Mouse (Mus musculus) heart, postnatal 10 days (tissue): ENCODE measurements around the gene Zfp27. TPM values are rescaled to one million over a fixed set of nuclear protein-coding genes. Genes with fewer than 3 reads are reported as not detected.

ENCODE experiments used
- DNase-seq, 2 experiments: peaks; one replicate each; pipeline ENCODE4 v3.0.0; 2021
- intact Hi-C: fragments of 180-260 bp; cut with DNase I; formaldehyde crosslinking; loops from one replicate; pipeline ENCODE4 v1.15.1; 2025
- total RNA-seq, 2 experiments: library from RNA; stranded (reverse); gene quantifications; 2 replicates each; pipeline ENCODE4 v1.2.3; 2021

Gene Zfp27
- total RNA-seq: 10 to 100 TPM; 10.0 to 11.2 TPM

GRCm38 (mm10) chr7:29905966-29906681, at the start of gene Zfp27:
Gene Zfp27 (minus strand): TSS chr7:29906572.
- intact Hi-C loops: loop anchor here (1.0 to 5.0 kb wide), 4 partner anchors 46 to 139 kb away; partner anchors contain the start of genes Zfp74 and Zfp84
- DNase-seq: peak; percentile 70 to 73

- intact Hi-C loops: loop anchor here (1.0 to 5.0 kb wide), 3 partner anchors 29 to 48 kb away; partner anchors contain the start of genes Zfp27, Zfp383 and Zfp568
- peak; percentile 45 to 68 for DNase-seq
These were observed 48.4 kb upstream of the Zfp27 start for GRCm38 (mm10) chr7:29954731-29955130.

GRCm38 (mm10) chr7:29953513-29954401, 47.4 kb upstream of the Zfp27 start, which contains the start of gene Zfp74:
Gene Zfp74 (minus strand): TSS chr7:29954089.
- intact Hi-C loops: loop anchor here (1.0 to 5.0 kb wide), 4 partner anchors 21 to 49 kb away; partner anchors contain the start of genes Zfp27, Zfp383 and Zfp568
- peak; percentile 85 to 87 for DNase-seq

- intact Hi-C loops: loop anchor here (2.0 to 5.0 kb wide), 3 partner anchors 20 to 49 kb away; partner anchors contain the start of genes Zfp27 and Zfp383
- DNase-seq: no peak
These were observed 46.7 kb upstream of the Zfp27 start for GRCm38 (mm10) chr7:29953086-29953485.

GRCm38 (mm10) chr7:29944201-29944600, 37.8 kb upstream of the Zfp27 start:
- intact Hi-C loops: no loop called here

GRCm38 (mm10) chr7:29943720-29944119, 37.3 kb upstream of the Zfp27 start:
- no peak for DNase-seq
- intact Hi-C loops: no loop called here

More at GRCm38 (mm10) chr7:29944201-29944600, 37.8 kb upstream of the Zfp27 start:
- DNase-seq: no peak

- intact Hi-C loops: no loop called here
- DNase-seq: no peak
These were observed 36.4 kb upstream of the Zfp27 start for GRCm38 (mm10) chr7:29942740-29943139.

- DNase-seq: peak; percentile 38
- intact Hi-C loops: no loop called here
These were observed 34.7 kb upstream of the Zfp27 start for GRCm38 (mm10) chr7:29941027-29941426.

- no peak for DNase-seq
- intact Hi-C loops: no loop called here
These were observed 32.5 kb upstream of the Zfp27 start for GRCm38 (mm10) chr7:29938856-29939255.

GRCm38 (mm10) chr7:29922780-29923179, 16.4 kb upstream of the Zfp27 start:
- DNase-seq: no peak
- intact Hi-C loops: no loop called here

- intact Hi-C loops: no loop called here
- DNase-seq: no peak
These were observed 15.2 kb upstream of the Zfp27 start for GRCm38 (mm10) chr7:29921439-29922093.

GRCm38 (mm10) chr7:29918062-29918453, 11.7 kb upstream of the Zfp27 start:
- intact Hi-C loops: no loop called here
- DNase-seq: peak; percentile 38 to 48

GRCm38 (mm10) chr7:29917371-29918061, 11.1 kb upstream of the Zfp27 start:
- peak in 1 of 2 experiments; percentile 13 for DNase-seq
- intact Hi-C loops: no loop called here

GRCm38 (mm10) chr7:29912172-29912571, 5.8 kb upstream of the Zfp27 start:
- DNase-seq: no peak
- intact Hi-C loops: no loop called here

GRCm38 (mm10) chr7:29910252-29910651, 3.9 kb upstream of the Zfp27 start:
- DNase-seq: no peak
- intact Hi-C loops: no loop called here

GRCm38 (mm10) chr7:29908130-29908950, 2.0 kb upstream of the Zfp27 start, which contains the start of gene Zfp383:
Gene Zfp383 (plus strand): TSS chr7:29908223.
- intact Hi-C loops: loop anchor here (5.0 kb wide), 2 partner anchors 44 to 141 kb away; partner anchors contain the start of genes Zfp74 and Zfp84
- DNase-seq: peak; percentile 92 to 93

GRCm38 (mm10) chr7:29907206-29907605, 834 bp upstream of the Zfp27 start:
- no peak for DNase-seq
- intact Hi-C loops: loop anchor here (2.0 to 5.0 kb wide), 3 partner anchors 45 to 140 kb away; partner anchors contain the start of genes Zfp74 and Zfp84

GRCm38 (mm10) chr7:29906682-29907058, 298 bp upstream of the Zfp27 start:
- intact Hi-C loops: loop anchor here (1.0 to 5.0 kb wide), 4 partner anchors 46 to 139 kb away; partner anchors contain the start of genes Zfp74 and Zfp84
- no peak for DNase-seq

GRCm38 (mm10) chr7:29904101-29904500, 2.3 kb downstream of the Zfp27 start:
- intact Hi-C loops: loop anchor here (5.0 kb wide), 1 partner anchor 42 kb away; no protein-coding TSS in a partner anchor
- no peak for DNase-seq
